Mouse (Mus musculus): ENCODE data around the gene Ank. TPM values are rescaled to one million over a fixed set of nuclear protein-coding genes. Genes with fewer than 3 reads are reported as not detected.
A peak's percentile ranks its signal among the peaks of the same experiment; 100 is the strongest.

Gene Ank
- polyA plus RNA-seq, 1 experiment, result 21.5 TPM

DNA sequence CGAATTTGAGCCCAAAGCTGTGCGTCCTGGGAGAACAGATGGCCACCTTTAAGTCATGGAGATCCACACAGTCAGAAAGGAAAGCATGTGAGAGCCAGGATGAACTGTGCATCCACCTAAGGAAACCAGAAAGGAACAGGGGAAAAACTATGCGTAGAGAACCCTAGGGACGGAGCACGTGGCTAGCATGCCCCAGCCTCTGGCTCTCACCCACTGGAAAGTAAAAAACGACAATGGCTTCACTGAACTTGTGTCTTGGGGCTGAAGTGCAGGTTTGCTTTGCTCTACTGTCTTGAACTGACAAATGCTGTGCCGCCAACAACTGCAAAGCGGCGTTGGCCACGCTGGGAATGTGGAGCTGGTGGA, 159.4 kb downstream of the Ank start:
- DNase-seq, result no peak
- H3K4me3 ChIP-seq (ENCODE audit: control insufficient read depth, insufficient read depth, low read length), result no peak overlapping the region
- TF ChIP-seq POLR2A (IDR thresholded peaks at IDR 0.05; ENCODE audit: control insufficient read depth, extremely low read depth, insufficient read depth, low read length, poor library complexity) (0 out of 2 replicates have a peak, but pooled peaks have one; percentile 16), CTCF (IDR thresholded peaks at IDR 0.05; ENCODE audit: borderline replicate concordance, control insufficient read depth, extremely low read depth, insufficient read depth, low read length, poor library complexity) (no peak)
- H3K36me3 ChIP-seq (ENCODE audit: control insufficient read depth, insufficient read depth, low read length), result peaks cover 14% of the 10 kb centered on the region
- 79% methylated on average over 10 of the region's 10 CpGs for WGBS
- H3K27me3 ChIP-seq (ENCODE audit: control insufficient read depth, insufficient read depth, low read length), result no peaks in the 10 kb centered on the region
- H3K4me1 ChIP-seq (replicated peaks; ENCODE audit: control insufficient read depth, insufficient read depth, low read length), result peaks cover 28% of the 10 kb centered on the region
- no peak overlapping the region for H3K27ac ChIP-seq (ENCODE audit: control insufficient read depth, insufficient read depth, low read length)

GRCm38 (mm10) chr15:27626314-27626713, 159.8 kb downstream of the Ank start:
- DNase-seq, result no peak
- Histone ChIP-seq H3K27me3 (ENCODE audit: control insufficient read depth, insufficient read depth, low read length) (no peaks in the 10 kb centered on the region), H3K4me1 (replicated peaks; ENCODE audit: control insufficient read depth, insufficient read depth, low read length) (peaks cover 31% of the 10 kb centered on the region), H3K36me3 (ENCODE audit: control insufficient read depth, insufficient read depth, low read length) (peaks cover 14% of the 10 kb centered on the region), H3K4me3 (ENCODE audit: control insufficient read depth, insufficient read depth, low read length) (no peak overlapping the region), H3K27ac (ENCODE audit: control insufficient read depth, insufficient read depth, low read length) (no peak overlapping the region)
- 100% methylated on average over 1 of the region's 1 CpGs for WGBS
- TF ChIP-seq CTCF (IDR thresholded peaks at IDR 0.05; ENCODE audit: borderline replicate concordance, control insufficient read depth, extremely low read depth, insufficient read depth, low read length, poor library complexity), result no peak
- no peak for TF ChIP-seq POLR2A (IDR thresholded peaks at IDR 0.05; ENCODE audit: control insufficient read depth, extremely low read depth, insufficient read depth, low read length, poor library complexity)

DNA sequence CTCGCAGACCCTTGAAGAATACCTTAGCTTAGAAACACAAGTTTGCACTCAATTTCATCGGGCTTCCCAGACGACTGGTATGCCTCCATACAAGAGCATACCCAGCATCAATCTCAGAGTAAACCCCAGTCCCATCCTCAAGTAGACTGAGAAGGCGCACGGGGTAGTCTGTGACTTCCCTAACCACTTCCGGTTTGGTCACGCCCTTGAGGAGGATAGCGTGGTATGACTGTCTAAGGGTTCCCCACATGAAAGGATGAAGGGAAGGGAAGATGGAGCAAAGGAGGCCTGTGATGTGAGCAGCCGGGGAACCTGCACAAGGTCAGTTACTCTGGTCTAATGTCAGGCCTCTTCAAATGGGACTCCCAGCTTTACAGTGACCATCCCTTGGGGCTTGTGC, 161.3 kb downstream of the Ank start:
- peak; percentile 25 for DNase-seq
- H3K27ac ChIP-seq (ENCODE audit: control insufficient read depth, insufficient read depth, low read length), result no peak overlapping the region
- H3K27me3 ChIP-seq (ENCODE audit: control insufficient read depth, insufficient read depth, low read length), result no peaks in the 10 kb centered on the region
- TF ChIP-seq CTCF (IDR thresholded peaks at IDR 0.05; ENCODE audit: borderline replicate concordance, control insufficient read depth, extremely low read depth, insufficient read depth, low read length, poor library complexity), result no peak
- no peak for TF ChIP-seq POLR2A (IDR thresholded peaks at IDR 0.05; ENCODE audit: control insufficient read depth, extremely low read depth, insufficient read depth, low read length, poor library complexity)
- H3K4me1 ChIP-seq (replicated peaks; ENCODE audit: control insufficient read depth, insufficient read depth, low read length), result peaks cover 31% of the 10 kb centered on the region
- no peak overlapping the region for H3K4me3 ChIP-seq (ENCODE audit: control insufficient read depth, insufficient read depth, low read length)
- peaks cover 7% of the 10 kb centered on the region; the same call in 1 of the 2 replicates for H3K36me3 ChIP-seq (ENCODE audit: control insufficient read depth, insufficient read depth, low read length)
- 24% methylated on average over 9 of the region's 9 CpGs for WGBS

- H3K27ac ChIP-seq (ENCODE audit: control insufficient read depth, insufficient read depth, low read length), result no peak overlapping the region
- TF ChIP-seq CTCF (IDR thresholded peaks at IDR 0.05; ENCODE audit: borderline replicate concordance, control insufficient read depth, extremely low read depth, insufficient read depth, low read length, poor library complexity) (no peak), POLR2A (IDR thresholded peaks at IDR 0.05; ENCODE audit: control insufficient read depth, extremely low read depth, insufficient read depth, low read length, poor library complexity) (no peak)
- 0 out of 2 replicates have a peak, but pooled peaks cover 3% of the 10 kb centered on the region for H3K36me3 ChIP-seq (ENCODE audit: control insufficient read depth, insufficient read depth, low read length)
- no peak for DNase-seq
- H3K4me1 ChIP-seq (replicated peaks; ENCODE audit: control insufficient read depth, insufficient read depth, low read length), result peaks cover 31% of the 10 kb centered on the region
- H3K4me3 ChIP-seq (ENCODE audit: control insufficient read depth, insufficient read depth, low read length), result no peak overlapping the region
- WGBS, result 45% methylated on average over 4 of the region's 4 CpGs
- no peaks in the 10 kb centered on the region for H3K27me3 ChIP-seq (ENCODE audit: control insufficient read depth, insufficient read depth, low read length)
Measured at GRCm38 (mm10) chr15:27629046-27629445, 162.6 kb downstream of the Ank start.

GRCm38 (mm10) chr15:27629800-27630600, 163.5 kb downstream of the Ank start:
- no peak overlapping the region for H3K27ac ChIP-seq (ENCODE audit: control insufficient read depth, insufficient read depth, low read length)
- TF ChIP-seq CTCF (IDR thresholded peaks at IDR 0.05; ENCODE audit: borderline replicate concordance, control insufficient read depth, extremely low read depth, insufficient read depth, low read length, poor library complexity) (no peak), POLR2A (IDR thresholded peaks at IDR 0.05; ENCODE audit: control insufficient read depth, extremely low read depth, insufficient read depth, low read length, poor library complexity) (no peak)
- 0 out of 2 replicates have a peak, but pooled peaks cover 3% of the 10 kb centered on the region for H3K36me3 ChIP-seq (ENCODE audit: control insufficient read depth, insufficient read depth, low read length)
- peak overlapping the region; percentile 59 for H3K4me3 ChIP-seq (ENCODE audit: control insufficient read depth, insufficient read depth, low read length)
- WGBS, result 5% methylated on average over 53 of the region's 53 CpGs
- no peak for DNase-seq
- no peaks in the 10 kb centered on the region for H3K27me3 ChIP-seq (ENCODE audit: control insufficient read depth, insufficient read depth, low read length)
- H3K4me1 ChIP-seq (replicated peaks; ENCODE audit: control insufficient read depth, insufficient read depth, low read length), result peaks cover 31% of the 10 kb centered on the region

DNA sequence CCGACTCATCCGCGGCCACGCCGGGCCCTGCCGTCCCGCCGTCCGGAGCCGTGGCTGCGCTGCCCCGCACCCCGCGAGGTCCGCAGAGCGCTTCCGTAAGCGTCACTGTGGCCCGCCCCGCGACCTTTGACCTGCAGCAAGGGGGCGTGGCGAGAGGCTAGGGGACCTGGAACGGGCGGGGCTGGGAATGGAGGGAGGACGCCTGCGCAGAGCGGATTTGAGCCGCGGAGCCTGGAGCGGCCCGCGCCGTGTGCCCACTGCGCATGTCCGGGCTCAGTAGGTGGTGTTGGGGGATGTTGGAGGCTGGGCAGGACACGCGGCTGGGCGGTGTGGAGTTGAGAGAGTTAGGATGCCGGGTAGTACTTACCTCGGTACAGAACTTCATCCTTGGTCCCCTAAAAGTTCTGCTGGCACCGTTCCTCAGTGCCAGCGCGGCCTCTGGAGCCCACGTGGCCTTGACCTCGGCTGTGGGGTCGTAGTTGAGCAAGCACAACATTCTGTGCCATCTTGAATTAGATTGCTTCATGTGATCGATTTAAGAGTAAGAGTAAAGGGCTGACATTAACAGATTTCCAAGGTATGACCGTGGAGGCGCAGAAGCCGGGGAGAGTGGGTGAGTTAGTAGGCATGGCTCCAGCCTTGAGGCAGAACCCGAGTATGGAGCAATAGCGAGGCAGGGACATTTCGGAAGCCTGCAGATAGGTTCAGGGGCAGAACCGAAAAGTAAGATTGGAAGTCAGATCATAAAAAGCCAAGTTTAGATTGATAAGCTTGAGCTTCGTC, 164.3 kb downstream of the Ank start, which contains the start of gene Otulin:
TSS of gene Otulin (minus strand) at position 93 of the 783 bp plus-strand sequence.
- 12% methylated on average over 56 of the region's 56 CpGs for whole genome bisulfite sequencing

More for the DNA sequence above, 164.3 kb downstream of the Ank start, which contains the start of gene Otulin:
- H3K4me3 ChIP-seq (ENCODE audit: control insufficient read depth, insufficient read depth, low read length), result peak within 1 kb of the TSS; percentile 59
- peak; percentile 99 for DNase-seq
- H3K36me3 ChIP-seq (ENCODE audit: control insufficient read depth, insufficient read depth, low read length), result 0 out of 2 replicates have a peak, but pooled peaks cover under 1% of the 10 kb centered on the region
- peaks cover 25% of the 10 kb centered on the region for H3K4me1 ChIP-seq (replicated peaks; ENCODE audit: control insufficient read depth, insufficient read depth, low read length)
- TF ChIP-seq POLR2A (IDR thresholded peaks at IDR 0.05; ENCODE audit: control insufficient read depth, extremely low read depth, insufficient read depth, low read length, poor library complexity) (peak; percentile 94), CTCF (IDR thresholded peaks at IDR 0.05; ENCODE audit: borderline replicate concordance, control insufficient read depth, extremely low read depth, insufficient read depth, low read length, poor library complexity) (peak; percentile 68; the same call in 1 of the 2 replicates)
- no peak within 1 kb of the TSS for H3K27ac ChIP-seq (ENCODE audit: control insufficient read depth, insufficient read depth, low read length)
- no peaks in the 10 kb centered on the region for H3K27me3 ChIP-seq (ENCODE audit: control insufficient read depth, insufficient read depth, low read length)
